Mouse (Mus musculus) kidney, embryonic 16.5 days (tissue): ENCODE data around the gene Styx. TPM values are rescaled to one million over a fixed set of nuclear protein-coding genes. Genes with fewer than 3 reads are reported as not detected.

ENCODE experiments used
- ATAC-seq: fragments of 200-750 bp; cut with Nextera tagmentation; 2 replicates; pipeline ENCODE4 v1.8.0; 2017; ENCODE audit warnings: moderate TSS enrichment; ENCODE audit not compliant: low FRiP score, low TSS enrichment
- H3K27ac ChIP-seq: fragments of 300-500 bp; sonication (generic); 2 replicates; pipeline ENCODE4 v1.5.1; 2014; ENCODE audit warnings: low read length
- H3K27me3 ChIP-seq: fragments of 300-500 bp; sonication (generic); 2 replicates; pipeline ENCODE4 v1.6.1; 2014; ENCODE audit warnings: low read length, control low read depth, mixed read lengths; ENCODE audit not compliant: insufficient read depth
- H3K36me3 ChIP-seq: fragments of 300-500 bp; sonication (generic); 2 replicates; pipeline ENCODE4 v1.6.1; 2014; ENCODE audit warnings: low read length, control low read depth, mixed read lengths; ENCODE audit not compliant: insufficient read depth
- H3K4me1 ChIP-seq: fragments of 300-500 bp; sonication (generic); 2 replicates; pipeline ENCODE4 v1.6.1; 2014; ENCODE audit warnings: low read length, control low read depth, mixed read lengths; ENCODE audit not compliant: insufficient read depth
- H3K4me2 ChIP-seq: fragments of 300-500 bp; sonication (generic); replicated peaks from 2 replicates; pipeline ENCODE4 v1.6.1; 2014; ENCODE audit warnings: low read depth, low read length
- H3K4me3 ChIP-seq: fragments of 300-500 bp; sonication (generic); 2 replicates; pipeline ENCODE4 v1.5.1; 2014; ENCODE audit warnings: mild to moderate bottlenecking, low read length
- H3K9ac ChIP-seq: fragments of 300-500 bp; sonication (generic); replicated peaks from 2 replicates; pipeline ENCODE4 v1.6.1; 2014; ENCODE audit warnings: low read length
- H3K9me3 ChIP-seq: fragments of 300-500 bp; sonication (generic); 2 replicates; pipeline ENCODE4 v1.6.1; 2016; ENCODE audit warnings: low read length, control low read depth
- WGBS: fragments of 180-500 bp; shearing (Covaris S2); extraction: QIAGEN DNeasy Blood & Tissue Kit; methylation state at CpG from one replicate; pipeline ENCODE4 v1.1.7; 2014; 5-methylcytosine and 5-hydroxymethylcytosine counted together
- polyA plus RNA-seq: library from polyadenylated mRNA; unstranded; fragments of >200 nt; fragmentation: Nextera tagmentation; extraction: Ambion mirVana; gene quantifications from 2 replicates; pipeline ENCODE4 v1.2.1, GENCODE M21; 2015

The Styx gene
- polyA plus RNA-seq, 1 experiment from 2014 or later: 56.3 TPM

DNA sequence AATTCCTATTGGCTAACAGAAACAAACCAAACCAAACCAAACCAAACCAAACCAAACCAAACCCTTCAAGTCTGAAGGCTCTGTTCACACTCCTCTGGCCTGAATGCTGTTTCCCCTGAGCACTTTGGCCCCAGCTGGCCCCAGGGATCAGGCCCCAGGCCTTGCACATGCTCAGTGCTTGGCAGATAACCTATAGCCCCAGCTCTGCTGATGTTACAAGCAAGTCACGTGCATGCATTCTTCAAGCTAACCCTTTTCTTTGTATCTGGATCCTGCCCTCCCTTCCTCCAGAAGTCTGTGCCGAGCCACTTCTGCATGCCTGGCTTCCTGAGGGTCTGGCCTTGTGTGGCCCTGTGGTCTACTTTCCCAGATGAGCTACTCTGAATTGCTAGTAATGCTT, 100.2 kb downstream of the Styx start:
- H3K36me3 ChIP-seq: no peaks in the 10 kb centered on the region
- no peaks in the 10 kb centered on the region for H3K27me3 ChIP-seq
- peaks cover 51% of the 10 kb centered on the region for H3K4me1 ChIP-seq
- no peak for ATAC-seq
- H3K4me2 ChIP-seq: no peak overlapping the region
- H3K4me3 ChIP-seq: no peak overlapping the region
- no peak overlapping the region for H3K9ac ChIP-seq
- peak overlapping the region; percentile 83 for H3K27ac ChIP-seq
- 23% methylated on average over 2 of the region's 2 CpGs for WGBS
- H3K9me3 ChIP-seq: no peaks in the 10 kb centered on the region

DNA sequence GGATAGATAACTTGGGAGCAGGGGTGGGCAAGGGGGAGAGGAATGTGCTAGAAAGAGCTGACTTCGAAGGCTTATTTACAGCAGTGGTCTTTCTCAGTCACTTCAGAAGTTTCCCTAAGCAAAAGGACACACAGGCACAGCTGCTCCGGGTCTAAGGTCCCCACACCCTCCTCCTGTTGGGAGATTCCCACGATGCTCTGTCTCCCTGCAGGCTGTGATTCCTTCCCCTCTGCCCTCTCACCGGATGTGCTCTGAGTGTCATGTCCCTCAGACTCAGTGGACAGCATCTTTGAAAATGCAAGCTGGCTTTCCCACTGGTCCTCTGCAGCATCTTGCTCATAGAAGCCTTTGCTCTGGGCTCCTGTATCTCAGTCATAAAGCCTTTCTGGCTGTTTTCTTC, 101.3 kb downstream of the Styx start:
- WGBS: 20% methylated on average over 4 of the region's 4 CpGs
- Histone ChIP-seq H3K27ac (peak overlapping the region; percentile 93), H3K36me3 (0 out of 2 replicates have a peak, but pooled peaks cover under 1% of the 10 kb centered on the region), H3K4me2 (no peak overlapping the region; the same call in 1 of the 2 replicates), H3K4me1 (peaks cover 52% of the 10 kb centered on the region), H3K9ac (peak overlapping the region; percentile 36), H3K4me3 (no peak overlapping the region), H3K9me3 (no peaks in the 10 kb centered on the region), H3K27me3 (no peaks in the 10 kb centered on the region)
- ATAC-seq: peak; percentile 47

DNA sequence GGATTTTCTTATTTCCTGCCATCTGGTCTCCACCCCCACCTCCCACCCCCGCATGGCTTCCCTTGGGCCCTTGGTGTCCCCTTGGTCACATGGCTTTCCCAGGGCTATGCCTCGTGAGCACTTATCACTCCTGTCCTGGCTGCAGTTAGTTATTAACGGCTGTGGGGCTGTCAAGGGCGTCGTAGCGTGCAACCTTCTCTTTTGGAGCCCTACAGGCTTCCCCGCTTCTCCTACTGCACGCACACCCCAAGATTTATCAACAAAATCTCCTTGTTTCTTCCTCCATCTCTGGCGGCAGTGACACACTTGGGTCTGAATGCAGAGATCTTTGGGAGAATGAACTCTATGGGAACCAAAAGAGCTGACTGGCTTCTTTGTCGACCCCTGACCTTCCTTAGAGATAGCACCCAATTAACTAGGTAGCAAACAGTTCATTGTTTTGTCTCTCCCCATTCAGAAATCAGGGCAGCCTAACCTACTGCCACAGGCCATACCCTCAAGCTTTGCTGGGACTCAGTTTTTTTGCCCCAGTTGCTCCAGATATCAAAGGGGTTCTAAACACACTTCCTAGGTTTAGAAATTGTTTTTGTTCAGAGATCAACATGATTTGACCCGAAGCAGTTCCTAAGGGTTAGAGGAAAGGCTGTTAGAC, 102.1 kb downstream of the Styx start:
- Histone ChIP-seq H3K4me1 (peaks cover 52% of the 10 kb centered on the region), H3K27me3 (no peaks in the 10 kb centered on the region), H3K27ac (peak overlapping the region; percentile 93), H3K9ac (no peak overlapping the region; the same call in 1 of the 2 replicates), H3K4me3 (no peak overlapping the region), H3K36me3 (peaks cover 7% of the 10 kb centered on the region), H3K9me3 (no peaks in the 10 kb centered on the region), H3K4me2 (peak overlapping the region; percentile 9; the same call in 1 of the 2 replicates)
- ATAC-seq: peak; percentile 85
- 11% methylated on average over 11 of the region's 11 CpGs for WGBS

DNA sequence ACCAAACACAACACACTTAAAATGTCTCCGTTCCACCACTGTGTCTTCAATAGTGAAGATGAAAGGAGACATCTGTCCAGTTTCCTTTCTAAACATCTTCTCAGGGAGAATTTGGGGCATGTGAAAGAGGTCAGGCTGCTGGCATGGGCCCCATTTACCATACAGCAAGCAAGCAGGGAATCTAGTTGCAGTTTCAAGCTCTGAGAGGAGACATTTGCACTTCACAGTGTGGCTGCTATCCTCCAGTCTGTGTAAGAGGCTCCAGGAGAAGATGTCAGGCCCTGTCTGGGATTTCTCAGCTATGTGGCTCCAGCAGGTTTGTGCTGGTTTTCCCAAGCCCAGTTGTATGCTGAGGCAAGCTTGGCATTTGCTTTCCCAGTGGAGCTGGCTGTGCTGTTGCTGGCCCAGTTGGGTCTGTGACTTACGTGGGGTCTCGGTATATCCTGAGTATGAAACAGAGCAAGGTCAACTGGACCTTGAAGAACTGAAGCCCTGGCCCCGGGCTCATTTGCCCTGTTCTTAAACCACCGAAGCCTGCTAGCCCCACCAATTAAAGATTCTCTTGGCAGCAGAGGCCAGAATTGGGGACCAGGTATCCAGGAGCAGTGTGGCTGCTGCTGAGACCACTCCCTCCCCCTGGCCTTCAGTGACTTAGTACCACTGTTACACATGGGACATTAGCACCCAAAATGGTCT, 102.8 kb downstream of the Styx start:
- H3K27me3 ChIP-seq: no peaks in the 10 kb centered on the region
- ATAC-seq: no peak
- no peak overlapping the region for H3K4me3 ChIP-seq
- peak overlapping the region; percentile 49 for H3K9ac ChIP-seq
- H3K4me2 ChIP-seq: no peak overlapping the region
- H3K36me3 ChIP-seq: peaks cover 13% of the 10 kb centered on the region
- H3K27ac ChIP-seq: peak overlapping the region; percentile 93
- H3K4me1 ChIP-seq: peaks cover 52% of the 10 kb centered on the region
- H3K9me3 ChIP-seq: no peaks in the 10 kb centered on the region
- WGBS: 49% methylated on average over 5 of the region's 5 CpGs

DNA sequence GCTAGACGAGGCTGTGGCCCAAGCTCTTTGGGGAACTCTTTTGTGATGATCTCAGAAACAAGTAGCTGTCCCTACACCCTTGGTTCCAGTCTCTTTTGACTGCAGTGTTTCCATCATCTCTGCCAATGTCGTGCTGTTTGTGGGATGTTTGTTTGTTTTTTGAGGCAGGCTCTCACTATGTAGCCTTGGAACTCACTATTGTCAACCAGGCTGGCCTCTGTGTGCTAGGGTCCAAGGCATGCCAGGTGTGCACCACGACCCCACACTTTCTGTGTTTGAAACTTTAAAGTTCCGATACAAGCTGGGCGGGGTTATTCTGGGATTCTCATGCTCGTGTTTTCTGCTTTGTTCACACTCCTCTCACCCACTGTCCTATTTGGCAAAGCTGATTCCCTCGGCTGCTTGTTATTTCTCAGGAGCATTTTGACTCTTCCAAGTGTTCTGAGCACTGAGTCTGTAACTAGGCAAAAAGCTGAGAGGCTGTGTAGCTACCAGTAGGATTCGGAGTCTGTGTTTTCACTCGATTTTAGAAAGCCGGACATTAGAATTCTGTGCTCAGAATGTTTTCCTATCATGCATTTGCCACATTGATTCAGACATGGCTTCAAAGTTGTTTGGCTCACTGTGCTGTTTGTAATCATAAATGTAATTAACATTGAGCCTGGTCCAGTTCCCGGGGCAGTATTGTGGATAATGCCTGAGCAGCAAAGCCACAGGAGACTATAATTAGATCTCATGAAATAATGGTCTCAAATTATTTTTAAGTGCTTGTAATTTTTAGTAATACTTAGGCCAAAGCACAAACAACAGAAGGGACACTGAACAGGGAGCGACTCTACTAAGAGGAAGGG, 105.0 kb downstream of the Styx start:
- Histone ChIP-seq H3K9ac (no peak overlapping the region), H3K4me1 (peaks cover 52% of the 10 kb centered on the region), H3K4me3 (no peak overlapping the region), H3K27ac (peak overlapping the region; percentile 66), H3K27me3 (no peaks in the 10 kb centered on the region), H3K36me3 (peaks cover 29% of the 10 kb centered on the region), H3K4me2 (no peak overlapping the region), H3K9me3 (no peaks in the 10 kb centered on the region)
- WGBS: 69% methylated on average over 12 of the region's 12 CpGs
- no peak for ATAC-seq

DNA sequence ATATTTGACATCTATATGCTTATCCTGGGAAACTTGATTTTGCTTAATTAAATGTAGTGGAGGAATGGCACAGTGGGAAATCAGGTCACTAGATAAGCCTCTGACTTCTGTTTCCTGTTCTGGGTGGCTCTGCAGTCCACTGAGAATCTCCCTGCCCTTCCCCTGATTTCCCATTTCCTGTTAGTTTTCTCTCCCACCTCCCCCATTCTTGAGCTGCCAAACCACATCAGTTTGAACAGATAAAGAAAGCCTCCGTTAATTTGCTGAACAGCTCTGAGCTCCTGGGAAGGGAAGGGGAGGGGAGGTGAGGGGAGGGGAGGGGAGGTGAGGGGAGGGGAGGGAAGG, 105.6 kb downstream of the Styx start:
- no peak overlapping the region for H3K9ac ChIP-seq
- peak overlapping the region; percentile 66 for H3K27ac ChIP-seq
- H3K4me2 ChIP-seq: no peak overlapping the region
- ATAC-seq: no peak
- WGBS: 0% methylated on average over 1 of the region's 1 CpGs
- H3K36me3 ChIP-seq: peaks cover 34% of the 10 kb centered on the region
- H3K4me1 ChIP-seq: peaks cover 52% of the 10 kb centered on the region
- H3K4me3 ChIP-seq: no peak overlapping the region
- H3K9me3 ChIP-seq: no peaks in the 10 kb centered on the region
- no peaks in the 10 kb centered on the region for H3K27me3 ChIP-seq

DNA sequence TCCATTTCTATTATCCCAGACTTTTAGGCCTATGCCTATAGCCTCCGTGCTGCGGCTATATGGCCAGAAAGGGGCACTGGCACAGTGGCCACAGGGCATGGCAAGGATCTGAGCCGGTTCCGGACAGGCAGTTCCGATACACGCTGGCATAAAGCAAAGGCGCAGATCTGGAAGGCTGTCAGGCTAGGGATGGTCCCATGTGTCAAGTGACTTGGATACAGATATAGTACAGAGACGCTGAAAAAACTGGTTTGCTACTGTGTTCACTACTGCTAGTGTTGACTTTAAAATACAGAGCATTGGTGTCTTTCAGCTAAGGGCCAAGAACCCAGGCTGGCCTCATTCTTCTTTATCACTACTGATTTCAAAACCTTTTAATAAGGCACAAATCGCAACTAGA, 106.1 kb downstream of the Styx start:
- Histone ChIP-seq H3K4me3 (no peak overlapping the region), H3K4me1 (peaks cover 48% of the 10 kb centered on the region), H3K36me3 (peaks cover 39% of the 10 kb centered on the region), H3K27me3 (no peaks in the 10 kb centered on the region), H3K9me3 (no peaks in the 10 kb centered on the region), H3K9ac (no peak overlapping the region), H3K4me2 (no peak overlapping the region), H3K27ac (peak overlapping the region; percentile 59)
- ATAC-seq: no peak
- WGBS: 84% methylated on average over 9 of the region's 9 CpGs

DNA sequence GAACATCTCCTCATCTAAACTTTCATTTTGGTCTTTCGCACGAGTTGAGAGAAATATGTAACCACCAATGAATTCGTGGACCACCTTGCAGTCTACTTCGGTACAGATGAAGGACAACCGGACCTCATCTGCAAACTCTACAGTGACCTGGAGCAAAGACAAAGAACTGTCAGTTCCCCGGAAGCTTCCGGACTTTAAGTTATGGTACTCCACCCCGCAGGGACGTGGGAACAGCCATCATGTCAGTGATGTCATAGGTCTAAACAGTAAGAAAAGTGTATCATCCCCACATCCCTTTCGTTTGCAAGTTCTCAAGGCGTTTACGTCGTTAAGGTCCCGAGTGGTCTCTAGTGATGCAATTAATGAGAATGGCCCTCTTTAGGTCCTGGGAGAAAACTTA, 109.0 kb downstream of the Styx start:
- WGBS: 95% methylated on average over 14 of the region's 14 CpGs
- no peak overlapping the region for H3K27ac ChIP-seq
- no peaks in the 10 kb centered on the region for H3K9me3 ChIP-seq
- peaks cover 49% of the 10 kb centered on the region for H3K36me3 ChIP-seq
- H3K4me3 ChIP-seq: no peak overlapping the region
- peaks cover 44% of the 10 kb centered on the region for H3K4me1 ChIP-seq
- no peak overlapping the region for H3K9ac ChIP-seq
- no peak overlapping the region for H3K4me2 ChIP-seq
- H3K27me3 ChIP-seq: no peaks in the 10 kb centered on the region
- ATAC-seq: no peak

DNA sequence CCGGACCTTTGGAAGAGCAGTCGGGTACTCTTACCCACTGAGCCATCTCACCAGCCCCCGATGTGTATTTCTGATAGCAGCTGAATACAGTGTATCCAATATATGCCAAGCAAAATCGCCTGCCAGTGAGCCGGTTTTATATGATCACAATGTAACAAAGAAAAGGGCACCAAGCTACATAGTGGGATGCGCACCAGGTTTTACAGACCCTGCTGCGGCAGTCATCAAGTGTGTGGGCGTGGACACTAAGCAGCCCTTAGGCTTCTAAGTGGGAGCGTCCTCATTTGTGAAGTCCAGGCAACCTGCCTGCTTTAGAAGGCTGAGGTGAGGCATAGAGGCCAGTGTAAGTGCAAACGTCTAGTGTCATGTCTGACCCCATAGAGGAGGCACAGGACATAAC, 109.6 kb downstream of the Styx start:
- no peak overlapping the region for H3K9ac ChIP-seq
- H3K27ac ChIP-seq: no peak overlapping the region
- WGBS: 90% methylated on average over 10 of the region's 10 CpGs
- no peaks in the 10 kb centered on the region for H3K9me3 ChIP-seq
- no peak overlapping the region for H3K4me3 ChIP-seq
- H3K4me2 ChIP-seq: no peak overlapping the region
- H3K4me1 ChIP-seq: peaks cover 38% of the 10 kb centered on the region
- no peak for ATAC-seq
- H3K27me3 ChIP-seq: no peaks in the 10 kb centered on the region
- H3K36me3 ChIP-seq: peaks cover 53% of the 10 kb centered on the region
